Mouse (Mus musculus): ENCODE results near the gene St6galnac3.

DNA sequence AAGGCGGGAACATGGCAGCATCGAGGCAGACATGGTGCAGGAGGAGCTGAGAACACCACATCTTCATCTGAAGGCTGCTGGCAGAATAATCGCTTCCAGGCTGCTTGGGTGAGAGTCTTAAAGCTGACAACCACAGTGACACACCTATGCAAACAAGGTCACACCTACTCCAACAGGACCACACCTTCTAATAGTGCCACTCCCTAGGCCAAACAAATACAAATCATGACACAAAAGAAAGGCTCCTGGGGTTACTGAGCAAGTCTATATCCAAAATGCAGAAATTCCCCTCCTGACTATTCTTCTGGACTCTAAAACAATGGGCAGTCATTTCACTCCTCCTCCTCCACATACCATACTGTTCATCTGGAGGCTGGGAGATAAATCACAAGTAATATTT, 365.0 kb downstream of the St6galnac3 start:
- TF ChIP-seq CTCF (IDR thresholded peaks at IDR 0.05; ENCODE audit: control insufficient read depth, insufficient read depth, insufficient read length) (no peak), CEBPB (IDR thresholded peaks at IDR 0.05; ENCODE audit: low read depth) (no peak), USF1 (IDR thresholded peaks at IDR 0.05; ENCODE audit: low read depth) (no peak), MYOG (IDR thresholded peaks at IDR 0.05; ENCODE audit: control insufficient read depth, extremely low read depth, insufficient read length) (no peak), MAX (IDR thresholded peaks at IDR 0.05) (no peak), MYOD1 (IDR thresholded peaks at IDR 0.05; ENCODE audit: control insufficient read depth, insufficient read length, low read depth) (no peak), FOSL1 (IDR thresholded peaks at IDR 0.05; ENCODE audit: insufficient read depth, low read length, poor library complexity, severe bottlenecking) (no peak)
